Mouse (Mus musculus) lung, postnatal 10 days (tissue): Measurements from ENCODE around the gene Lamb3.

Source experiments
- DNase-seq: peaks from one replicate; pipeline ENCODE4 v3.0.0; 2021

The Lamb3 gene

DNA sequence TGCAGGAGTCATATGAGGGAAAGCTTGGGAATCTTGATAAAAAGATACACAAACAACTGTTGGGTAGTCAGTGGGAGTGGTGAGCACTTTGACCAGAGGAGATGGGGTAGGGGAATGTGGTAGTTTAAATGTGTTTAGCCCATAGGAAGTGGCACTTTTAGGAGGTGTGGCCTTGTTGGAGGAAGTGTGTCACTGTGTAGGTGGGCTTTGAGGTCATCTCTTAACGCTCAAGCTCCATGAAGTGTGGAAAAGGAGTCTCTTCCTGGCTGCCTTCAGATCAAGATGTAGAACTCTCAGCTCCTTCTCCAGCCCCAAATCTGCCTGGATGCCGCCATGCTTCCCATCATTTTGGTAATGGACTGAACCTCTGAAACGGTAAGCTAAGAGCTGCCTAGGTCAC, at the start of gene Lamb3:
TSS of gene Lamb3 (plus strand) at position 197 of the 400 bp plus-strand sequence.
- no peak for DNase-seq

DNA sequence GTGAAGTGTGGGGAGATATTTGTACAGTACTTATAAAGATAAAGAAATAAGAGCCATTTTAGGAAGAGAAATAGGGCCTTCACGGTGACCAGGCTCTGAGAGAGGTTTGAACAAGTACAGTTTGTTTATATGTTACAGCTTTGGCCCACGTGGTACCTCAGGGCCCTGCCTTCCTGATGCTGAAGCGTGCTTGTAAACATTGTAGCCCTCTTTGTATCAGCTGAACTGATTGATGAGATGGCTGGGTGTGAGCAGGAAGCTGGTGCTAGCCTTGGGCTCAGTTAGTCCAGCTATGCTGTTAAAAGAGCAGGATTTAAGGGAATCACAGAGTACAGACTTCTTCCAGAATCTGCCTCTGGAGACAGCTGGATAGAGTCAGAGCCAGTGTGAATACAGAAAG, 48.3 kb upstream of the Lamb3 start:
- DNase-seq = peak; percentile 32

DNA sequence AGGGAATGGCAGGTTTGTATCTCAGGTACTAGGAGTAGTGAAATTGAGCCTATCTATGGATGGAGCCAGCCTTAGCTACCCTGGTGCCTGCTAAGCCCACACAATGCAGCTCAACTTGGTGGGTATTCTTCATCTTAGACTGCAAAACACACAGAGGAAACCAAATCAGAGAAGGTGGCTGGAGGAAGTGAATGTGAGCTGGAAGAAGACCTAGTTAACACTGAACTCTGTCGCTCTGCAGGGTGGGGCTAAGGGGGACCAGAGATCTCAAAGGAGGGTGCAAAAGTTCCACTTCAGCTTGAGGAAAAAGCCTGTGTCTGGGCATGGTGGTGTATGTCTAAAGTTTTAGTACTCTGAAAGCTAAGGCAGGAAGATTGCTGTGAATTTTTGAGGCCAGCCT, 47.9 kb upstream of the Lamb3 start:
- no peak for DNase-seq

DNA sequence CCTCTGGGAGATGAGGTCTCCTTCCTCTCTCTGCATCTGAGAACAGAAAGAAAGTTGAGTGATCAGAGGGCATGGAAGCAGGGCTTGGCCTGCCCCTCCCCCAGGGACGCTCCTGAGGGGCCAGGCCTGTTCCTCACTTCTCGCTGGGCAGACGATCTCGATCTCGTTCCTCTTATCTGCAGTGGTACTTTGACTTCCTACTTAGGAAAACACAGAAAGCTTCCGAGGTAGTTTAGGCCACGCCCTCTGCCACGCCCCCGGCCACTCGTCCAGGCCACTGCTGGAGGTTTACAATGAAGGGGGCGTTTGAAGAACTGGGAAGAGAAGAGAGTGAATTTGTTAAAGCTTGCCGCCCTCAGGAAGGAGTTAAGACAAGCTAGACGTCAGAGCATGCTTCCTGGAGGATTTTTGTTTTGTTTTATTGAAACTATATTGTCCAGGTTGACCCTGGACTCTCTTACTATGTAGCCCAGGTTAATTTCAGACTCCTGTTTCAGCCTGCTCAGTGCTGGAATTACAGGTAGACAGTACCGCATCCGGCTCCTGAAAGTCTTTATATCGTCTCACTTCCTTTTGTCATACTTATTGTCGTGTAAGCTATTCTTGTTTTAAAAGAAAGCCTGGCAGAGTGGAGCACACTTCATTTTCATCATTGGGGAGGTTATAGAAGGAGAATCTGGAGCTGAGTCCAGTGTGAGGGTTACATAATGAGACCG, 47.0 kb upstream of the Lamb3 start:
- DNase-seq = peak; percentile 78

DNA sequence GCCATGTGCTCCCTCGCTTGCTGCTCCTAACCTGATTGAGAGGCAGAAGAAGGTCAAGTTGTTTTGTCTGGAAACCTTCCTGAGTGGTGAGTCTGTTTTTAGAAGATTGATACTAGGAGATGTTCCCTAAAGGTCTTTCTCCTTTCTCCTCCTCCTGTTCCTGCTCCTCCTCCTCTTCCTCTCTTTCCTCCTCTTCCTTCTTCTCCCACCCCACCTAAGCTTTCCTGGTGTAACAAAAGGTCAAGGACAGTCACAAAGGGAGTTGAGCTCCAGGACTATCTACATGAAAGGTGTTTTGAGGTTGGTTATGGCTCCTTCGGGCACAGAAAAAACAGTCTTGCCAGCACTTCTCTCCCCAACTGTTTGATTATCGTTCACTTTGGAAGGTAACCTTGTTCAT, 39.8 kb upstream of the Lamb3 start, which contains the start of gene A130010J15Rik:
TSS of gene A130010J15Rik (plus strand) at position 301 of the 400 bp plus-strand sequence.
- DNase-seq = no peak

DNA sequence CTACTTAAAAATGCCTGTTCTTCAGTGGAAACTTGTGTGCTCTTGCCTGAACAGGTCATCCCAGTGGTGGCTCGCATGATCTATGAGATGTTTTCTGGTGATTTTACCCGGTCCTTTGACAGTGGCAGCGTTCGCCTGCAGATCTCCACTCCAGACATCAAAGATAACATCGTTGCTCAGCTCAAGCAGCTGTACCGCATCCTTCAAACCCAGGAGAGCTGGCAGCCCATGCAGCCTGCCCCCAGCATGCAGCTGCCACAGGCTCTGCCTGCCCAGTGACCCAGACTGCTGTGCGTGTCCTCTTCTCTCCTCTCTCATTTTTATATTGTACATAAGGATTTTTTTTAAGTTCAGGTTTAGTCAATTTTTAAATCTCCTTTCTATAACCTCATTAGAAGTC, 38.3 kb upstream of the Lamb3 start:
- DNase-seq = no peak

DNA sequence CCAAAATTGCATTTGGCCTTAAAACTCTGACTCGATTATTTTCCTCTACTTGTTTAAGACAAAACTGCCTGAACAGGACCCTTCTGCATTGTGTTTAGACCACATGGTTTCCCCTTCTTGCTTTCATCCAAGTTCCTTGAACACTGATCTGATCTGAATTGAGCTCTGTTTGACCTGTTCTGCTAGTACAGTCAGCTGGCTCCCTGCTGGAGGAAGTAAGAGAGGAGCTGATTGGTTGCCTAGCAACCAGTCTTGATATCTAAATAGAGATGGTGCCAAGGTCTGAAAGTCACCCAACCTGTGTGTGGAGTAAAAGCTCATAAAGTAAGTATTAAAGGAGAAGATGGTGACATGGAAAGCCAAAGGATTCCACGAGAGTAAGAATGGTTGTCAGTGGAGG, 37.6 kb upstream of the Lamb3 start:
- peak; percentile 45 for DNase-seq

DNA sequence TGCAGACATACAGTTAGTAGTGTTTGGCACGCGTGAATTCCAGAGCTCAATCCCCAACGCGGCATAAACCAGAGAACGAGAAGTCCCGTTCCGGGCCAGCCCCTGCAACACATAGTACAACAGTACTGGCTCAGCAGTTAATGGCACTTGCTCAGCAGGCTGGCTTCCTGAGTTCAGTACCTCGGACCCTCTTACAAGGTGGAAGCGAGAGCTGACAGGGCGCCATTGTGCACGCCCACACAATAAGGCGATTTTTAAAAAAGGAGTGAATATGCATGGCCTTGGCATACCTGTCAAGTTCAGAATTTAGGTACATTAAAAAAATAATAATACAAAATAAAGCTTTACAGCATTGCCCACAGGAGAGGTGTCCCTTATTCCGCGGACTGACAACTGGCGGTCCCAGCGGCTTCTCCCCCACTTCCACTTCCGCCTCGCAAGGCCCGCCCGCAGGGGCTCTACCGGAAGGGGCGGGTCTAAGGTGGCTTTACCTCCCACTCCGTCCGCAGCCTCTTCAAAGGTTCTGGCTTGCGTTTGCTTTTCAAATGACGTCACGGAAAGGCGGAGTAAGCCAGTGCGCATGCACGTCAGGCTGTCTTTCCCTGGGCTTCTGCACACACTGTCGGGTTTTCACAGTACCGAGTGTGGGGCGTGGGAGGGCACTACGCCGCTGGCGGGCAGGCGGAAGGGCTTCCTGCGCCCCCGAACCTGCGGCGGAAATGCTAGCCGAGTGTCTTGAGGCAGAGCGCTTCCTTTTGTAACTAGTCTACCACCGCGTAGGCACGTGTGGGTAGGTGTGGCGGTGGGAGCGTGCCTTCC, 34.3 kb upstream of the Lamb3 start:
- peak; percentile 98 for DNase-seq

DNA sequence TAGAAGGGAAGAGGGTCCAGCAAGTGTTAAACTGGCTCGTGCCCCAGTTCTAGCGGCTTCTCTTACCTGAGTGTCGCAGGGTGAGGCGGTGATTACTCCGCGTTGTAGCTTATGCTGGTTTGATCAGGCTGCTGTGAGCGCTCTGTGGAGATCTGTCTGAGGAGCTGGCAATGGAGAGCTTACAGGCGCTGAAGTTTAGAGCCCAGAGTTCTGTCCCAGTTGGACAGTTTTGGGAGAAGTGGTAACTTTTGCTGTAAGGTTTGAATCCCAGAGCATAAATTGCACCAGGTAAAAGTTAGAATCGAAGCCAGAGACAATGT, 33.7 kb upstream of the Lamb3 start:
- DNase-seq = no peak

DNA sequence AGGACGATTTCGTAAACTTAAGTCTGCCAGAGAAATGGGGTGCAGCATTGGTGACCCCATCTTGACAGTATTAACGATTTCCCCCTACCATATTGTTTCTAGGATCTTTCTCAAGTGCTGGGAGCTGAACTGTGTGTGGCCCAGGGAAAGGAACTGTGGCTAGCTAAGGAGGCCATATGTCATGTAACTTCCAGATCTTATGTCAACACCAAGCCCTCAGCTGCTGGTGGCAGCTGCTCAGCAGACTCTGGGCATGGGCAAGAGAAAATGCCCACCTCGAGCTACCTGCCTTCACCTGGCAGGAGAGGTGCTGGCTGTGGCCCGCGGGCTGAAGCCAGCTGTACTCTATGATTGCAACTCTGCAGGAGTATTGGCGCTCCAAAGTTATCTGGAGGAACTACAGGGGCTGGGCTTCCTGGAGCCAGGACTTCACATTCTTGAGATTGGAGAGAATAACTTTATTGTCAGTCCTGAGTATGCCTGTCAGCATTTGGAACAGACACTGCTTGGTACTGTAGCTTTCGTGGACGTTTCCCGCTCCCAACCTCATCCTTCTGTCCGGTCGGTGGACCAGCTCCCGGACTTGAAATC, 33.3 kb upstream of the Lamb3 start:
- no peak for DNase-seq

DNA sequence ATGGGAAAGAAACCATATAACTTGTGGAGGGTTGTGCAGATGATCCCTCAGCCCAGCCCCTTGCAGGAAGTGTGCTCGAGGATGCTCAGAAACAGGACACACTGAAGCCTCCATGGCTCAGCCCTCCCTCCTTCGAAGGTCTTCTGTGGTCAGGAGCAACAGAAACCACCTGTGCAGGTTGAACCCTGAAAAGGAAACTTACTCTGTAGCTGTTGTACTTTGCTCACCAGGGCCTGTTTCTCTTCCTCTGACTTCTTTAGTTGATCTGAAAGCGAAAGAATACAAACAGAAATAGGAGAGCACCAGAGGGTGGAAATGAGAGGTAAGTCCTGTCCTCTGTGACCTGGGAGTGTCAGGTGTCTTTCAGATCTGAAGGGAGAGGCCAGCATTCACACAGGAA, 26.4 kb upstream of the Lamb3 start:
- no peak for DNase-seq

DNA sequence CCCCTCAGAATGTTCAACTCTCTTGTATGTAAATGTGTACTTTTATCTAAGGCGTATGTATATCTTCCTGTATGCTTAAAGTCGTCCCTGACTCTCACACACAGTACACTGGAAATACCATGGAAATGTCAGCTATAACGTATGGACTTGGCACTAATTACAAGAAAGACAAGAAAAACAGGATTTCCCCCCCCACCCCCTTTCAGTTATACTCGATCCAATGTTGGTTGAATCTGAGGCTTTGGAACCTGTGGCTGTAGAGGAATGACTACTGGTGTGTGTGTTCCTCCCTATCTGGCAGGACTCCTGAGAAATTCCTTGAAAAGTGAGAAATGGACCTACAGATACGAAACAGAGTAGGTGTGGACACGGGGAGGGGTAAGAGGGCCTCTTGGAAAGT, 19.2 kb upstream of the Lamb3 start:
- DNase-seq = no peak

DNA sequence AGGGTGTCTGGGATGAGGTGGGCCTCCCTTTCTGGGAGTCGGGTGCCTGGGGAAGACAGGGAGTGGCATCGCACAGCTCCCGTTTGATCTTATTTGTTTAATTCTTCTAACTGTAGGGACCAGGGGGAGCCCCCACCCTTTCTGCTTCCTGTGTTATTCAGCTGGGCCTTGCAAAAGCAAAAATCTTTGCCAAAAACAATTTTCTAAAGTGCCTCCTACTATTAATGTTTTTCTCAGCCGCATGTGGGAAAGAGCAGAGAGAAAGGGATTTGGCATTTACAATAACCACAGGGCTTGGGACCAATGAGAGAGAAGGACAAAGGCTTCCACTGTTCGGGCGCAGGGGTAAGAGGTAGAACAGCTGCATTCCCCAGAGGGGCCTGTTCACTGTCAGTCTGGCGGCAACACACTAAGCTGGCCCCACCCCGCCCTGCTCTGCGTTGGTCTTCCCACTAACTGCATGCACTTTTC, 18.3 kb upstream of the Lamb3 start:
- peak; percentile 74 for DNase-seq

DNA sequence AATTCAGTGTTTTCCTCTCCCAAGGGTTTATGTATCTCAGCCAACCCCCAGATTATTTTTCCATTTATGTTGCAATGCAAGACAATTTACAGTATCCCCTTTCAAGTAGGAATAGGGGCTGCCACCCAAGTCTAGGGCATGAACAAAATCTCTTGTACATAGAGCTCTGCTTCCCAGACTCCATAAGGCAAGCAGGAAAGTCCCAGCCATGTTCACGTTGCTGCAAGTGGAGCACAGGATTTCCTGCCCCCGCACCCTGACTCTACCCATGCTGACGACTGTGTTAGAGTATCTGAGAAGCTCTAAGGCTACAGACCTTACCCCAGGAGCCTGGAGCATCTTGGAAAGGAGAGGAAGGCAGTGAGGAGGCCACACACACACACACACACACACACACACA, 17.7 kb upstream of the Lamb3 start:
- DNase-seq = no peak

DNA sequence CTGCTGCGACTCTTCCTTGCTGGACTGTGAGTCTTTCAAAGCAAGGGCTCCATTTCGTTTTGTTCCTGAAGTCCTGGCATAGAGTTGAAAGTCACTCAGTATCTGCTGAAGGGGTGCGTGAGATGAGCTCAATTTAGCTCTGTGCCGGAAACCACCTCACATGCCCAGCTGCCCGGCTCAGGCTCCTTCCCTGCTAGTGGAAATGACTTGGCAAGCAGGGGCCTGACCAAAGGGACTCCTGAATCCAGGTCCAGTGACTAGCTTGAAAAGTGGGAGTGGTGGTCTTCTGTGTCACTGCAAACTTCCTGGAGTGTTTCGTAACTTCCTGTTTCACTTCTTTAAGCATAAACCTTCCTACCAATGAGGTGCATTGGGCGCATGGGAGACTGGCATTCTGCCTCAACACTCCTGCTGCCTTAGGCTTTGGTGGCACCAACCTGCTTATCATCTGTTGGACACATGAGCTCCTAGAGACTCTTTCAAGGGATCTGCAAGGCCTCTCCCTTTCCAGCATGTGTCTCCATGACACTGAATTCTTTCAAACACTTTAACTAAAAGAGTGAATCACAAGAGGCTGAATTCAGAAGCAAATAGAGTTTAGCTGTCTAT, 15.7 kb upstream of the Lamb3 start:
- DNase-seq = no peak

DNA sequence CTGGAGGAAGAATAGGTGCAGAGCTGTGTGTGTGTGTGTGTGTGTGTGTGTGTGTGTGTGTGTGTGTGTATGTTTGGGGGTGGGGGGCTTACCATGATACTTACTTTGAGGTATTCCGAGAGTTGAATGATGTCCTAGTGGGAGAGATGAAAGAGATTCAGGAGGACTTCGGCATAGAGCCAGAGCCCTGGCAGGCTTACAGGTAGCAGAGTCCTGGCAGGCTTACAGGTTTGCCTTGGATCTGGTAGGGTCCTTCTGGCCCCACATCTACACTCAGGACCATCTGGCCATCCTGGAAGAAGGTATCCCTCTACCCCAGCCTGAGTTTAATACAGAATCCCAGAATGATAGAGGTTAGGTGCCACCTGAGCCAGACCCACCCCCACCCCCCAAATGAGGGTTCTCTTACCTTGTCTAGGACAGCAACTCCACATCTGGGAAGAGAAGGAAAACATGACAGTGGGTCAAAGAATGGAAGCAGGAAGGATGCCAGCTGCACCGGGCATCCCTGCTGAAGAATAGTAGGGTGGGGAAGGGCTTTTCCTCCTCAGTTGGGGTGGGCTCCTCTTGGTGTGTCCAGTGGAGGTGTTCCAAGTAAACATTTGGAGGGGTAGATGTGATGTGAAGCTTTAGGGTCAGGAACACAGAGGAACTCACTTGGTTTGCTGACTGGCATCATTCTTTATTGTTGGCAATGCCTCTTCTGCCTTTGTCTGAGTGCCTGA, 12.9 kb upstream of the Lamb3 start:
- DNase-seq = no peak

DNA sequence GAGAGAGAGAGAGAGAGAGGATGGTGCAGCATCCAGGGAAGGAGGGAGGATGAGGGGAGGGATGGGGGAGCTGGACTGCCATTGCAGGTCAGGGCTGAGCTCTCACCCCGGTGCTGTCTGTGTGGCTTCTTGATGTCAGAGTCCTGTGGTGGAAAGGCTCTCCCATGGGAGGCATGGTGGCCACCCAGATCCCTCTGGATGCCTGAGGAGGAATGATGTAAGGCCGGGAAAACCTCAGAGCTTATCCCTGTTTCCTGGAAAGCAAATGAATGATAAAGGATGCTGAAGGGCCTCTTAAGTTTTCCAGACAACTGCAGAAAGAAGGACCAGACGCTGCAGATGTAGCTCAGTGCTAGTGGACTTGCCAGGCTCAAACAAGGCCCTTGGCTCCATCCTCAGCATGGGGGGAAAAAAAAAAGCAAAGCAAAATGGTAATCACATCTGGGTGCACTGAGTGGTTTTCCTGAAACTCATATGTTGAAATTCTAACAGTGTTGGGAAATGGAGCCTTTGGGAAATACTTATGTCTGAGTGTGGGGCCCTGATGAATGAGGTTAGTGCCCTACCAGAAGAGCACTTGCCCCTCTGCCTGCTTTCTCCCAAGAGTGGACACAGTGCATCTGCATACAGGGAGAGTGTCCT, 12.2 kb upstream of the Lamb3 start:
- no peak for DNase-seq

DNA sequence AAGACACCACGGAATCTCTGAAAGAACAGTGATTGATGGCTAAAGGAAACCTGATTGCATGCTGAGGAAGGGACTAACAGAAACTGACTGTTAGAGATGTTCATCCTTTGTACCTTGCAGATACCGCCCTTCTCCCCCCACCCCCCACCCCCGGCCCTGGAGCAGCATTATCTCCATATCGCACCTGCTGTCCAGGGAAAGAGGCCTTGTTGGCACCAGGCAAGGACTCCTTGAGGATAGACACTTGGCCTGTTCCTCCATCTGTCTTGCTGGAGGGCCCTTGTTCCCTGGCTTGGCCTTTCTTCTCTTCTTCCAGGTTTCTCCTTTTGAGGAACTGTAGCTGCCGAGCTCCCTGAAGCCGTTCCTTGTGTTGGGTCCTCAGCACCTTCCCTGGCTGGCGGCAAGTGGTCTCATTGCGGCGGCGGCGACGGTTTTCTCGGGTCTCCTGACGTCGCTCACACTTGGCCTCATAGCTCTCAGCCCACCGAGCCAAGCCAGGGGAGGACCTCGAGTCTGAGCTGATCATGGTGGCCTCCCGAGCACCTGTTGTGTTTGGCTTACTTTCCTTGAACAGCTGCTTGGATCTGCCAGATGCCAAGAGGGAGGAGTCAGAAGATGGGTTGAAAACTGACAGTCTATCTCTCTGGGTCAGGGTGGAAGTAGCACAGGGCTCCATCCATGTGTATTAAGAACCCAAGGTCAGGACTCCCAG, 9.8 kb upstream of the Lamb3 start:
- no peak for DNase-seq

DNA sequence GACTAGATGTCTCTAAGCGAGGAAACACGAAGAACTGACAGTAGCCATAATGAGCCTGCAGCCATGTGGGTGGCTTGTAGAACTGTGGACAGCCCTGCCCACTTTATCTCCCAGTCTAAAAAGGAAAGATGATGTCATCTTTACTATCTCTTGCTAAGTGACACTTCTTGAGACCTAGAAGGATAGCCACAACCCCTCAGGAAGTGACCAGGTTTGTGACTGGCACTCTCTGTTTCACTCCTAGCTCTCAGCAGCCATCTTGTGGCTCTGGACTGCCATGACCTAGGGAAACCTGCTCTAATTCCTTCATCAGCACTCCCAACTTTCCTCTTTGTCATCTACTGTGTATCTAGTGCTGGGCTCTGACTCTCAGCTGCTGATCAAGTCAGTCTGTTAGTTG, 9.2 kb upstream of the Lamb3 start:
- DNase-seq = no peak

DNA sequence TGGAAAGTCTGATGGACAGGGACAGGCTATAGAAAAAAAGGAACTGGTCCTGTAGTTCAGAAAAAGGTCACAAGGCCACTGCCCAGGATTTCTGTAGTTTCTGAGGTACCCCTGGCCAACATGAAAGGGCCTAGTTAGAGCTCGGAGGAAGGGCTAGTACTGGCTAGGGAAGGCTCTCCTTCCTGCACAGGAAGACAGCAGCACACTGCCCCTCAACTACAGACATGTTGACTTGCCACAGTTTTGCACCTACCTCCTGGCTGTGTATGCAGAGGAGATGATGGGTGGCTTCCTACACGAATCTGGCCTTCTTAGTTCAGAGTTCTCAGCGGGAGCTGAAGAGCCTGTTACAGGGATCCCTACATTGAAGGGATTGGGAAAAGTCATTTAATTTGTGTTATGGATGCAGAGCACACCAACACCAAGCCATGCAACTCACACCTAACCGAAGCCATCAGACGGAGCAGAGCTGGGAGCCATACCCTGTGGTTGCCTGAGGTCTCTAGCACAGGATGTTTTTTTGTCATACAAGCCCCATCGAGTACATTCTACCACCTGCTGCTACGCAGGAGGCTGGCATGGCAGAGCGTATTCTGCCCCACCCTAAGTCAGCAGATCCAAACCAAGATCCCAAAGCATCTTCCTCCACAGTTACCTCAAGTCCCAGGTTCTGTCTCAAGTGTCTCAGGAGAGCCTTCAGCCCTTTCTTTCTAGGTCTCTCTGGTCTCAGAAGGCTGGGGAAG, 6.7 kb upstream of the Lamb3 start:
- DNase-seq = no peak

DNA sequence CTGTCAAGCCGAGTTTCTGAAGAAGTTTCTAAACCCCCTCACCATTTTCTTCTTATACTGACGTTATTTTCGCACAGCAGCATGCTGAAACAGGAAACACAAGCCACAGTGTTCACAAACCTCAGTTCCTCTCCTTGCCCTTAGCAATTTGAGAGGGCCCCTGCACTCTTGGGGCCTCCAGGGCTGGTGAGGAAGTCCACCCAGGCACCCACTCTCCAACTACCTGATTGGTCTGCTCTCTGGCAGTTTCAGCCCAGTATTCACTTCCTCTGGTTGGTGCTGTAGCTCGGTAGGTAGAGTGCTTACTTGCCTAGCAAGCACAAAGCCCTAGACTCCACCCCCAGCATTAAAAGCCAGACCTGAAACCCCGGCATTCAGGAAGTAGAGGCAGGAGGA, 6.1 kb upstream of the Lamb3 start, which contains the start of gene Traf3ip3:
TSS of gene Traf3ip3 (minus strand) at position 321 of the 396 bp plus-strand sequence.
- DNase-seq = peak; percentile 44
